Comparison of ENCODE assay signal across 12 mouse cellular contexts in the genomic region with DNA sequence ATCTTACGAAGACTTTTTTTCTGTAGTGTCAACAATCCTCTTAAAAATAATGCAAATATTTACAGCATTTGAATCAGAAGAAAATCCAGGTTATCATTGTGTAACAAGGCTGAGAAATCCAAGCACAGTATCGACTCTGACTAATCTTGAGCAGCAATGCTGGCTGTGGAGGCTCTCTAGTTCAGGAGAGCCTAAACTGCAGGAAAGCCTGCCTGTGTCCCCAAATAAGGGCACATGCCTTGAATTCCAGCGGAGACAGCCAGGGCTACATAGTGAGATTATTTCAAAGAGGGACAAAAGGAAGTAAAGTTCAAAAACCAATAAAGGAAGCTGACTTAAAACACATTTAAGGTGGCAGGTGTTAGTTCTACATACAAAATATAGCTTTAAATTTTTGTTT.
"Had no signal": no experiment of that assay in that cellular context is flagged by ENCODE, and none has a peak within 500 bp of the region (broad histone marks: within the 10 kb centered on the region; RNA-seq: fewer than 3 reads in every experiment).

No protein-coding gene starts in this region.

- H3K27me3 ChIP-seq: limb, embryonic 15.5 days; liver, embryonic 12.5 days; midbrain, embryonic 12.5 days; neural tube, embryonic 13.5 days; stomach, embryonic 15.5 days had no signal

- H3K9me3 ChIP-seq: limb, embryonic 15.5 days; liver, embryonic 12.5 days; midbrain, embryonic 12.5 days; neural tube, embryonic 13.5 days; stomach, embryonic 15.5 days had no signal

- H3K4me1 ChIP-seq: limb, embryonic 15.5 days; liver, embryonic 12.5 days; stomach, embryonic 15.5 days had no signal

- H3K4me3 ChIP-seq: limb, embryonic 15.5 days; liver, embryonic 12.5 days; midbrain, embryonic 12.5 days; neural tube, embryonic 13.5 days; stomach, embryonic 15.5 days had no signal

- H3K27ac ChIP-seq: limb, embryonic 15.5 days; liver, embryonic 12.5 days; midbrain, embryonic 12.5 days; neural tube, embryonic 13.5 days; stomach, embryonic 15.5 days had no signal

- H3K4me2 ChIP-seq: limb, embryonic 15.5 days; liver, embryonic 12.5 days; midbrain, embryonic 12.5 days; neural tube, embryonic 13.5 days; stomach, embryonic 15.5 days had no signal

- DNase-seq: kidney, adult 9 months; kidney, postnatal 10 days; retina, postnatal 1 day; right cerebral cortex, postnatal 4 days; spleen, adult 18-20 months; thymus, postnatal 36 days had no signal

- ATAC-seq: liver, embryonic 12.5 days; midbrain, embryonic 16.5 days had no signal

- H3K9ac ChIP-seq: limb, embryonic 15.5 days; liver, embryonic 12.5 days; midbrain, embryonic 12.5 days; neural tube, embryonic 13.5 days; stomach, embryonic 15.5 days had no signal
